Mouse (Mus musculus) stomach, postnatal 0 days (tissue): ENCODE results near the gene Hoxc5.

ENCODE experiments used
- CTCF ChIP-seq: IDR thresholded peaks from 2 replicates; pipeline ENCODE4 v1.5.1; 2016; ENCODE audit warnings: antibody characterized with exemption, low read depth, mild to moderate bottlenecking, moderate library complexity
- EP300 ChIP-seq: optimal IDR thresholded peaks from 2 replicates; pipeline ENCODE3; 2016; ENCODE audit warnings: antibody characterized with exemption

- TF ChIP-seq EP300: no peak
- no peak for TF ChIP-seq CTCF
Observed at GRCm38 (mm10) chr15:103002821-103003448, 35.7 kb downstream of the Hoxc5 start.
